Mouse (Mus musculus): ENCODE measurements around the gene Mypn. TPM values are rescaled to one million over a fixed set of nuclear protein-coding genes. Genes with fewer than 3 reads are reported as not detected.

Gene Mypn
- polyA plus RNA-seq, 1 experiment from 2014 or later: 0.15 TPM

- no peak for DNase-seq (ENCODE audit: low spot score)
- Histone ChIP-seq H3K27me3 (ENCODE audit: low read depth, poor library complexity, severe bottlenecking) (no peaks in the 10 kb centered on the region), H3K27ac (replicated peaks) (no peak overlapping the region), H3K4me3 (no peak overlapping the region), H3K9me3 (replicated peaks) (no peaks in the 10 kb centered on the region), H3K4me1 (no peaks in the 10 kb centered on the region), H3K36me3 (no peaks in the 10 kb centered on the region)
- 89% methylated on average over 4 of the region's 4 CpGs for WGBS
Measured at GRCm38 (mm10) chr10:63133326-63133725, 70.4 kb downstream of the Mypn start.

GRCm38 (mm10) chr10:63132356-63132755 lies 71.4 kb downstream of the Mypn start:
- Histone ChIP-seq H3K9me3 (replicated peaks) (no peaks in the 10 kb centered on the region), H3K27me3 (ENCODE audit: low read depth, poor library complexity, severe bottlenecking) (no peaks in the 10 kb centered on the region), H3K27ac (replicated peaks) (no peak overlapping the region), H3K36me3 (no peaks in the 10 kb centered on the region), H3K4me3 (no peak overlapping the region), H3K4me1 (no peaks in the 10 kb centered on the region)
- WGBS: 88% methylated on average over 6 of the region's 6 CpGs
- no peak for DNase-seq (ENCODE audit: low spot score)

DNA sequence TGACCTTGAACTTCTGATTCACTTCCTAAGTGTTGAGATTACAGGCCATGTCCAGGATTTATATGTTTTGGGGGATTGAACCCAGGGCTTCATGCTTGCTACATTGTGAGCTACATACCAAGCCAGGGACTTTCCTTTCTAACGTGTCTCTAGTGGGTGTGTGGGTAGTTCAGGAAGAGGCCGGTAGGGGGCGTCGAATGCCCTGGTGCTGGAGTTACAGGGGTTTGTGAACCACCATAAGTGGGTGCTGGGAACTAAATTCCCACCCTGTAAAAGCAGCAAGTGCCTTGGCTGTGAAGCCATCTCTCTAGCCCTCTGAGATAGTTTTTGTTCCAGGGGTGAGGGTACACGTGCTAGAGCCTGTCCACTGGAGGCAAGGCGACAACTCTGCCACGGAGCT lies 73.3 kb downstream of the Mypn start:
- no peak overlapping the region for H3K4me3 ChIP-seq
- no peaks in the 10 kb centered on the region for H3K4me1 ChIP-seq
- H3K9me3 ChIP-seq (replicated peaks): no peaks in the 10 kb centered on the region
- no peak overlapping the region for H3K27ac ChIP-seq (replicated peaks)
- no peak for DNase-seq (ENCODE audit: low spot score)
- no peaks in the 10 kb centered on the region for H3K27me3 ChIP-seq (ENCODE audit: low read depth, poor library complexity, severe bottlenecking)
- 70% methylated on average over 7 of the region's 7 CpGs for WGBS
- H3K36me3 ChIP-seq: no peaks in the 10 kb centered on the region

DNA sequence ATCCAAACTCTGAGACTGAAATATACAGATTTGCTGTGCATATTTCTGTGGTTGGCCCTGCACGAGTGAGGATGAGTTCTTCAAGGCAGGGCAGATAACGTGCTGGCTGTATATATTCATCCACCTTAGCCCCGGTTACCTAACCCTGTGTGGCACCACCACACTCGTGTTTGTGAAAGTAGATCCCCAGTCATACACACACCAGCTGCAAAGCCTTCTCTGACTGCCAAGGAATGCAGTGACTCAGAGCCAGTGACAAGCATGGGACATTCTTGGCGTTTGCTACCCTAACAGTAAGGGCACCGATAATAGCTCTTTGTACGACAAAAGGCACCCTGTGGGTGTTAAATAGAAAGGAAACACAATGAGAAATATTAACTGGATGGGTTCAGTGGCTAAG lies 75.5 kb downstream of the Mypn start:
- H3K27ac ChIP-seq (replicated peaks): no peak overlapping the region
- WGBS: 81% methylated on average over 7 of the region's 7 CpGs
- H3K9me3 ChIP-seq (replicated peaks): no peaks in the 10 kb centered on the region
- no peak for DNase-seq (ENCODE audit: low spot score)
- no peaks in the 10 kb centered on the region for H3K27me3 ChIP-seq (ENCODE audit: low read depth, poor library complexity, severe bottlenecking)
- H3K4me1 ChIP-seq: no peaks in the 10 kb centered on the region
- H3K4me3 ChIP-seq: no peak overlapping the region
- no peaks in the 10 kb centered on the region for H3K36me3 ChIP-seq

- Histone ChIP-seq H3K27me3 (ENCODE audit: low read depth, poor library complexity, severe bottlenecking) (no peaks in the 10 kb centered on the region), H3K9me3 (replicated peaks) (no peaks in the 10 kb centered on the region), H3K4me1 (no peaks in the 10 kb centered on the region), H3K4me3 (no peak overlapping the region), H3K36me3 (no peaks in the 10 kb centered on the region), H3K27ac (replicated peaks) (no peak overlapping the region)
- no peak for DNase-seq (ENCODE audit: low spot score)
- WGBS: 88% methylated on average over 6 of the region's 6 CpGs
Measured at GRCm38 (mm10) chr10:63127156-63127555, 76.6 kb downstream of the Mypn start.

GRCm38 (mm10) chr10:63126116-63126515 lies 77.6 kb downstream of the Mypn start:
- Histone ChIP-seq H3K4me3 (no peak overlapping the region), H3K4me1 (no peaks in the 10 kb centered on the region), H3K27ac (replicated peaks) (no peak overlapping the region), H3K9me3 (replicated peaks) (no peaks in the 10 kb centered on the region), H3K36me3 (no peaks in the 10 kb centered on the region), H3K27me3 (ENCODE audit: low read depth, poor library complexity, severe bottlenecking) (no peaks in the 10 kb centered on the region)
- WGBS: 91% methylated on average over 4 of the region's 4 CpGs
- no peak for DNase-seq (ENCODE audit: low spot score)

DNA sequence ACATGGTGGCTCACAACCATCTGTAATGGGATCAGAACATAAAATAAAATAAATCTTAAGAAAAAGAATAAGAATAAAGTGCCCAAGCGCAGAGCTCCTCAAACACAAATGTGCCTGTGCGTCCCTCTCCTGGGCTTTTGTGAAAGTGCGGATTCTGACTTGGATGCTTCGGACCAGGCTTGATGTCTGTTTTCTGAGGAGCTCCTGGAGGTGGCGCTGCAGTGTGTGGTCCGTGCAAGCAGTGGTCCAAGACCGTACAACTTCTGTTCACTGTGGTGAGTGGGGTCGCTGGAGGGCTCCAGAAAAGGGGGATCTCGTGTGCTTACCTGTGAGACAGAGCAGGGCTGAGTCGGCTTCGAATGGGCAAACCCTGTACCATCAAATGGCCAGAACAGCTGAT lies 78.4 kb downstream of the Mypn start:
- 31% methylated on average over 11 of the region's 11 CpGs for WGBS
- no peaks in the 10 kb centered on the region for H3K4me1 ChIP-seq
- DNase-seq (ENCODE audit: low spot score): peak; percentile 24

DNA sequence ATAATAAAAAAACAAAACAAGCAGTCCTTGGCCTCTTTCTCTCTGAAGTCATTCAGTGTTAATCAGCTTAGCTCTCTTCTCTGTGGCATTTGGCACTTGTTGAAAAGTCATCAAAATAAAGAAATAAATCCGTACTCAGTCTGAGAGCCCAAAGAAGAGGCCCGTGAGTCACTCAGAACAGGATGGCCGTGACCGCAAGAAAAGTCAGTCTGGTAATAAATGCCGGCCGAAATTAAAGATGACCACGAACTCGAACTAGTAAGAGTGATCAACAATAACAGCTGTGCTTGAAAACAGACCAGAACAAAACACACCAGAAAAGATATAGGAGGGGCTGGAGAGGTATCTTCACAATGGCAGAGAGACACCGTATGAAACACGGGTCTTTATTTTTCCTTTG lies 79.7 kb downstream of the Mypn start:
- Histone ChIP-seq H3K9me3 (replicated peaks) (no peaks in the 10 kb centered on the region), H3K4me3 (no peak overlapping the region), H3K36me3 (no peaks in the 10 kb centered on the region), H3K27ac (replicated peaks) (no peak overlapping the region), H3K4me1 (no peaks in the 10 kb centered on the region), H3K27me3 (ENCODE audit: low read depth, poor library complexity, severe bottlenecking) (no peaks in the 10 kb centered on the region)
- WGBS: 92% methylated on average over 10 of the region's 10 CpGs
- no peak for DNase-seq (ENCODE audit: low spot score)

More for the DNA sequence above, 78.4 kb downstream of the Mypn start:
- H3K27me3 ChIP-seq (ENCODE audit: low read depth, poor library complexity, severe bottlenecking): no peaks in the 10 kb centered on the region
- H3K36me3 ChIP-seq: no peaks in the 10 kb centered on the region
- H3K27ac ChIP-seq (replicated peaks): no peak overlapping the region
- H3K4me3 ChIP-seq: no peak overlapping the region
- no peaks in the 10 kb centered on the region for H3K9me3 ChIP-seq (replicated peaks)

DNA sequence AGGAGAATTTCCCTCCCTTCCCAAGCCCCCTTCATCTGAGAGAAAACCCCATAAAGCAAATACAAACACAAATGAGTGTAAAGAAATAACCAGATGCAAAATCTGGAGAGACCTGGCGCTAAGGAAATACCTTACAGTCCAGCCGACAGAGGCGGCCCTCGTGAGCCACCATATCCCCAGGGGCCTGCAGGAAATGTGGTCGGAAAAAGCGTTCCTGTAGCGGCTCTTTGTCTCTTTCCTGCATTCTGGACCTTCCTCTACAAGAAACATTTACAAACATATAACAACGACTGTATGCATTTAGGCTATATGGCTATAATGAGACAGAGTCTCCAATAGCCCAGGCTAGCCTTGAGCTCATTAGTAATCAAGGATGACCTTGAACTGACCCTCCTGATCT lies 80.6 kb downstream of the Mypn start:
- DNase-seq (ENCODE audit: low spot score): no peak
- no peaks in the 10 kb centered on the region for H3K4me1 ChIP-seq
- no peaks in the 10 kb centered on the region for H3K9me3 ChIP-seq (replicated peaks)
- no peak overlapping the region for H3K4me3 ChIP-seq
- H3K36me3 ChIP-seq: no peaks in the 10 kb centered on the region
- 88% methylated on average over 8 of the region's 8 CpGs for WGBS
- H3K27ac ChIP-seq (replicated peaks): no peak overlapping the region
- H3K27me3 ChIP-seq (ENCODE audit: low read depth, poor library complexity, severe bottlenecking): no peaks in the 10 kb centered on the region

DNA sequence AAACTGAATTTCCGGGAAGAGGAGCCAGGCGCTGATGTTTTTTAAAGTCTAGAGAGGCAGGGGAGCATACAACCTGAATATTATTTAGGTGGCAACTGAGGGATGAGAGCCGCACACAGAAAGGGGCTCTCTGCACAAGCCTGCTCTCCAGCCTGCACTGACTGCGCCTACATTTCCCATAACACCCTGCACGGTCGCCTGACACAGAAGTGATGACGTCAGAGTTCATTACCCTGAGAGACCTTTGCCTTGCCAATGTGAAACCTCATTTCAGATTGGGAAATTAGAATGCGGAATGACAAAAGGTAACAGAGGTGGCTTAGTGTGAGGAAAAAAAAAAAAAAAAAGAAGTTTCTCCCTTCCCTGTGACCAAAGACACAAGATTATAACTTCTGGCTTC lies 81.2 kb downstream of the Mypn start:
- Histone ChIP-seq H3K9me3 (replicated peaks) (no peaks in the 10 kb centered on the region), H3K36me3 (no peaks in the 10 kb centered on the region), H3K4me3 (no peak overlapping the region), H3K27ac (replicated peaks) (no peak overlapping the region), H3K27me3 (ENCODE audit: low read depth, poor library complexity, severe bottlenecking) (no peaks in the 10 kb centered on the region), H3K4me1 (no peaks in the 10 kb centered on the region)
- 31% methylated on average over 8 of the region's 8 CpGs for WGBS
- peak; percentile 39 for DNase-seq (ENCODE audit: low spot score)

- H3K4me3 ChIP-seq: no peak overlapping the region
- no peak overlapping the region for H3K27ac ChIP-seq (replicated peaks)
- WGBS: 87% methylated on average over 14 of the region's 14 CpGs
- no peaks in the 10 kb centered on the region for H3K9me3 ChIP-seq (replicated peaks)
- DNase-seq (ENCODE audit: low spot score): no peak
- H3K36me3 ChIP-seq: no peaks in the 10 kb centered on the region
- no peaks in the 10 kb centered on the region for H3K27me3 ChIP-seq (ENCODE audit: low read depth, poor library complexity, severe bottlenecking)
- no peaks in the 10 kb centered on the region for H3K4me1 ChIP-seq
Measured at GRCm38 (mm10) chr10:63121961-63122360, 81.8 kb downstream of the Mypn start.

GRCm38 (mm10) chr10:63119916-63120315 lies 83.8 kb downstream of the Mypn start:
- no peak for DNase-seq (ENCODE audit: low spot score)
- Histone ChIP-seq H3K4me3 (no peak overlapping the region), H3K36me3 (no peaks in the 10 kb centered on the region), H3K27ac (replicated peaks) (no peak overlapping the region), H3K9me3 (replicated peaks) (no peaks in the 10 kb centered on the region), H3K27me3 (ENCODE audit: low read depth, poor library complexity, severe bottlenecking) (no peaks in the 10 kb centered on the region), H3K4me1 (no peaks in the 10 kb centered on the region)
- 80% methylated on average over 14 of the region's 14 CpGs for WGBS

- H3K4me3 ChIP-seq: no peak overlapping the region
- H3K27me3 ChIP-seq (ENCODE audit: low read depth, poor library complexity, severe bottlenecking): no peaks in the 10 kb centered on the region
- no peaks in the 10 kb centered on the region for H3K36me3 ChIP-seq
- no peaks in the 10 kb centered on the region for H3K9me3 ChIP-seq (replicated peaks)
- no peaks in the 10 kb centered on the region for H3K4me1 ChIP-seq
- DNase-seq (ENCODE audit: low spot score): no peak
- H3K27ac ChIP-seq (replicated peaks): no peak overlapping the region
- WGBS: 94% methylated on average over 8 of the region's 8 CpGs
Measured at GRCm38 (mm10) chr10:63117583-63117982, 86.2 kb downstream of the Mypn start.

- DNase-seq (ENCODE audit: low spot score): no peak
- H3K4me1 ChIP-seq: no peaks in the 10 kb centered on the region
- no peaks in the 10 kb centered on the region for H3K27me3 ChIP-seq (ENCODE audit: low read depth, poor library complexity, severe bottlenecking)
- 93% methylated on average over 9 of the region's 9 CpGs for WGBS
- H3K36me3 ChIP-seq: no peaks in the 10 kb centered on the region
- H3K4me3 ChIP-seq: no peak overlapping the region
- peaks cover under 1% of the 10 kb centered on the region; the same call in 1 of the 2 replicates for H3K9me3 ChIP-seq (replicated peaks)
- no peak overlapping the region for H3K27ac ChIP-seq (replicated peaks)
Measured at GRCm38 (mm10) chr10:63116376-63116775, 87.4 kb downstream of the Mypn start.
